Mouse (Mus musculus): ENCODE results near the gene Prkd3.

GRCm38 (mm10) chr17:79032782-79033181 lies 12.2 kb upstream of the Prkd3 start:
- no peak for TF ChIP-seq CTCF (IDR thresholded peaks at IDR 0.05; ENCODE audit: low read depth)
- TF ChIP-seq EP300 (IDR thresholded peaks at IDR 0.05; ENCODE audit: low read depth): no peak

Data from liver, postnatal 0 days (tissue).